Mouse (Mus musculus): ENCODE data around the gene Nusap1. TPM values are rescaled to one million over a fixed set of nuclear protein-coding genes. Genes with fewer than 3 reads are reported as not detected.
"Not testable (repeated sequence)": the region's sequence is repeated elsewhere in the genome, so short reads cannot be mapped to it uniquely, and the experiment has no call there.

Gene Nusap1
- polyA plus RNA-seq, 1 experiment from 2014 or later = 43.1 TPM

DNA sequence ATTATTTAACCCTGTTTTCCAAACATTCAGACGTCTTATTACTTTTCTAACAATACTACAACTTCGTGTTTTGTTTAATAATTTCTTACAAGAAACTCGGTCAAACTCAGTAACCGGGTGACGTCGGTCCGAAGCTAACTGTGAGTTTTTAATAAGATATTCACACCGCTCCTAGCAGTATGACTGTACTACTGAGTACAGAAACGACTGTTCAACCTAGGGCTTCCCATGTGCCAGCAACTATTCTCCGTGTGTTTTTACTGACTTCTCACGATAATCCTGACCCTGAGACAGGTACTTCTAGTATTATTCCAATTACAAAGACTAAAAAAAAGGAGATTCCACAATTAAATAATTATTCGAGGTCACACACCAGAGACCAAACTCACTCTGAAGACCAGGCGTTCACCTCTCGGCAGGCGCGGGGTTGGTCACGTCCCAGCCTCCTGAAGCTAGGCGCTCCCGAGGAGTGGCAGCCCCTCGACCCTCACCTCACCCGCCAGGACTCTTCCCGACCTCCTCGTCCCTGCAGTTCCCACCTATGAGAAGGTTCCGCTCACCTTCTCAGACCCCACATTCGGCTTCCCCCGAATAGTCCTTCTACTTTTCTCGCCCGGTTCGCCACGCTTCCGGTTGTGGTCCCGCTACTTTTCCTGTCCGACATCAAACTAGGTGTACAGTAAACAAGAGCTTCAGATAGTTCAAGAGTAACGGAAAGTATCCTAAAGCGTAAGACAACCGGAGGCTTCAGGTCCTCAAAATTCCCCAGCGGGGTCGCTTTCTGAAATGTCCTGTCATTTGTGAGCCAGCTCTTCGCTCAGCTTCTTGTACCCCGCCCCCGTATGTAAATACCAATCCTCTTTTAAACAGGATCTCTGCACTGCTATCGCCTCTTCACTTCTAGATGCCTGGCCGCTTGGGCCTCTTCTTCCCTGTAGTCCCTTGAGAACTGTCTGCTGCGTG lies 44.4 kb downstream of the Nusap1 start, which contains the start of gene Ndufaf1:
Gene Ndufaf1, minus strand, starts transcription at position 608 of the 963 bp plus-strand sequence.
- WGBS = under 1% methylated on average over 44 of the region's 44 CpGs

GRCm38 (mm10) chr2:119665744-119666143 lies 47.6 kb downstream of the Nusap1 start:
- not testable (repeated sequence) for H3K9ac ChIP-seq; ATAC-seq (replicated peaks; ENCODE audit: insufficient number of reproducible peaks, insufficient read depth, low FRiP score, low read depth); H3K9me3 ChIP-seq (replicated peaks); H3K27me3 ChIP-seq; H3K36me3 ChIP-seq; H3K4me2 ChIP-seq; H3K4me3 ChIP-seq; H3K4me1 ChIP-seq (replicated peaks); H3K27ac ChIP-seq
- 72% methylated on average over 19 of the region's 23 CpGs for WGBS

More for the DNA sequence above, 44.4 kb downstream of the Nusap1 start, which contains the start of gene Ndufaf1:
- peak; percentile 60; the same call in 1 of the 2 replicates for ATAC-seq (replicated peaks; ENCODE audit: insufficient number of reproducible peaks, insufficient read depth, low FRiP score, low read depth)
- H3K9ac ChIP-seq = peak within 1 kb of the TSS; percentile 94
- peak within 1 kb of the TSS; percentile 75 for H3K4me2 ChIP-seq
- H3K4me3 ChIP-seq = peak within 1 kb of the TSS; percentile 91
- H3K36me3 ChIP-seq = peaks cover 23% of the 10 kb centered on the region
- no peaks in the 10 kb centered on the region for H3K9me3 ChIP-seq (replicated peaks)
- H3K27me3 ChIP-seq = no peaks in the 10 kb centered on the region
- peaks cover 8% of the 10 kb centered on the region for H3K4me1 ChIP-seq (replicated peaks)
- H3K27ac ChIP-seq = peak within 1 kb of the TSS; percentile 65

DNA sequence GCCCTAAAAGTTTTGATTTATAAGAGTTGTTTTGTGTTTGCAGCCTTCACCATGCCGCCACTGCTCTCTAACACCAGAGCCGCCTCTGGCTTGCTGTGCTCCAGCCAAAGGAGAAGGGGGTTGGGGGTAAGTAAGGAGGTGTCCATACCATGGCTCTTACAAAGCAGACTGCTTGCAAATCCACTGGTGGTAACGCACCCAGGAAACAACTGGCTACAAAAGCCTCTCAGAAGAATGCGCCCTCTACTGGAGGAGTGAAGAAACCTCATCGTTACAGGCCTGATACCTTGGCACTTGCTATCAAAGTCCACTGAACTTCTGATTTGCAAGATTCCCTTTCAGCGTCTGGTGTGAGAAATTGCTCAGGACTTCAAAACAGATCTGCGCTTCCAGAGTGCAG lies 50.9 kb downstream of the Nusap1 start:
- no peak overlapping the region for H3K27ac ChIP-seq
- no peak for ATAC-seq (replicated peaks; ENCODE audit: insufficient number of reproducible peaks, insufficient read depth, low FRiP score, low read depth)
- 19% methylated on average over 7 of the region's 7 CpGs for WGBS
- H3K36me3 ChIP-seq = no peaks in the 10 kb centered on the region
- H3K27me3 ChIP-seq = no peaks in the 10 kb centered on the region
- 0 out of 2 replicates have a peak, but pooled peaks cover 2% of the 10 kb centered on the region for H3K4me1 ChIP-seq (replicated peaks)
- no peak overlapping the region for H3K4me3 ChIP-seq
- no peak overlapping the region for H3K4me2 ChIP-seq
- H3K9ac ChIP-seq = no peak overlapping the region
- H3K9me3 ChIP-seq (replicated peaks) = no peaks in the 10 kb centered on the region

- H3K9me3 ChIP-seq (replicated peaks) = no peaks in the 10 kb centered on the region
- H3K4me1 ChIP-seq (replicated peaks) = peaks cover 15% of the 10 kb centered on the region
- peak within 1 kb of the TSS; percentile 89 for H3K27ac ChIP-seq
- WGBS = under 1% methylated on average over 42 of the region's 58 CpGs
- no peaks in the 10 kb centered on the region for H3K27me3 ChIP-seq
- H3K9ac ChIP-seq = peak within 1 kb of the TSS; percentile 92
- peak; percentile 97 for ATAC-seq (replicated peaks; ENCODE audit: insufficient number of reproducible peaks, insufficient read depth, low FRiP score, low read depth)
- H3K4me2 ChIP-seq = peak within 1 kb of the TSS; percentile 88
- no peaks in the 10 kb centered on the region for H3K36me3 ChIP-seq
- peak within 1 kb of the TSS; percentile 79 for H3K4me3 ChIP-seq
These were observed 56.6 kb downstream of the Nusap1 start, which contains the start of gene Rtf1 for GRCm38 (mm10) chr2:119674525-119675214. TSS of gene Rtf1 (plus strand) at chr2:119675068.

DNA sequence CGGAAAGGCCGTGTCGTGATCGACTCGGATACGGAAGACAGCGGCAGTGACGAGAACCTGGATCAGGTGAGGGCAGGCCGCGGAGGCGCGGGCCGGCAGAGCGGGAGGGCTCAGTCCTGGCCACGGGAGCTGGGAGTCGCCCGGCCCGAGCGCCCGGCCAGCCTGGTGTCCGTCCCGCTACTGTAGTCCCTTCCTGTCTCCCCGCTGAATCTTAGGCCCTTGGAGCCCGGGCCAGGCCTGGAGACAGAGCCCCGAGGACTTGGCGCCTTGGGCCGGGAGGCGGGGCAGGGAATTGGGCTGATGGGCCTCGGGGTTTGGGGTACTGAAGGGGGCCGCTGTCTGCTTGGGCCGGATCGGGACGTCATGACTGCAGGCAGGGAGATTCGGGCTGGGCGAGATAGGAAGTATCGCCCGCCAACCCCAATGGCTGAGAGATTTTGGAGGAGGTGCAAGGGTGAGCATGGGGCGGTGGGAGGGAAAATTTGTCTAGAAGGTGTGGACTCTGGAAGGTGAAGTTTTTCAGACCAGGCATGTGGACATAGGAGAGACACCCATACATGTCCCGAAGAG lies 57.2 kb downstream of the Nusap1 start:
- H3K4me2 ChIP-seq = peak overlapping the region; percentile 88
- H3K27ac ChIP-seq = peak overlapping the region; percentile 80
- H3K27me3 ChIP-seq = no peaks in the 10 kb centered on the region
- peak overlapping the region; percentile 79 for H3K4me3 ChIP-seq
- no peaks in the 10 kb centered on the region for H3K9me3 ChIP-seq (replicated peaks)
- WGBS = under 1% methylated on average over 39 of the region's 39 CpGs
- H3K4me1 ChIP-seq (replicated peaks) = peaks cover 15% of the 10 kb centered on the region
- no peaks in the 10 kb centered on the region for H3K36me3 ChIP-seq
- ATAC-seq (replicated peaks; ENCODE audit: insufficient number of reproducible peaks, insufficient read depth, low FRiP score, low read depth) = peak; percentile 84
- H3K9ac ChIP-seq = peak overlapping the region; percentile 92

DNA sequence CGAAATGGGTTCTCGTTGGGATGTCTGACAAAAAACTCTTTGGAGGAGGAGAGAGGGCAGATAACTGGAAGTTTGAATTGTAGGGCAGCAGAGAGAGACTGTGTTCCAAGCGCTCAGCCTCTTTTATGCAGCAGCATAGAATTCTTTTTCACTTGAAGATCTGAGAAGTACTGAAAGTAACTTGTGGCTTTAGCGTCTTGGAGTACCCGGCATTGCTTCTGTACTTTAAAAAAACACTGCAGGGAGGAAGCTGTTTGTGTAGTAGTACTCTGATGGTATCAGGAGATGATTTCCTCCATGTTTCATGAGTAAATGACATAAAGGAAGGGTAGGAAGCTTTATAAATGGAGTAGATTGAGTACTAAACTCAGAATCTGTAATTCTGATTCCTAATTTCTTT lies 57.7 kb downstream of the Nusap1 start:
- Histone ChIP-seq H3K27ac (peak overlapping the region; percentile 80), H3K9me3 (replicated peaks) (no peaks in the 10 kb centered on the region), H3K4me2 (peak overlapping the region; percentile 88), H3K27me3 (no peaks in the 10 kb centered on the region), H3K4me3 (peak overlapping the region; percentile 79), H3K36me3 (no peaks in the 10 kb centered on the region), H3K4me1 (replicated peaks) (peaks cover 15% of the 10 kb centered on the region), H3K9ac (peak overlapping the region; percentile 92)
- ATAC-seq (replicated peaks; ENCODE audit: insufficient number of reproducible peaks, insufficient read depth, low FRiP score, low read depth) = no peak
- under 1% methylated on average over 5 of the region's 5 CpGs for WGBS

- no peak overlapping the region for H3K27ac ChIP-seq
- H3K36me3 ChIP-seq = peaks cover 6% of the 10 kb centered on the region; the same call in 1 of the 2 replicates
- no peak overlapping the region for H3K9ac ChIP-seq
- ATAC-seq (replicated peaks; ENCODE audit: insufficient number of reproducible peaks, insufficient read depth, low FRiP score, low read depth) = no peak
- no peak overlapping the region for H3K4me3 ChIP-seq
- peaks cover 5% of the 10 kb centered on the region for H3K4me1 ChIP-seq (replicated peaks)
- H3K9me3 ChIP-seq (replicated peaks) = no peaks in the 10 kb centered on the region
- H3K27me3 ChIP-seq = no peaks in the 10 kb centered on the region
- no peak overlapping the region for H3K4me2 ChIP-seq
- 88% methylated on average over 1 of the region's 2 CpGs for WGBS
These were observed 65.6 kb downstream of the Nusap1 start for GRCm38 (mm10) chr2:119683706-119684105.

DNA sequence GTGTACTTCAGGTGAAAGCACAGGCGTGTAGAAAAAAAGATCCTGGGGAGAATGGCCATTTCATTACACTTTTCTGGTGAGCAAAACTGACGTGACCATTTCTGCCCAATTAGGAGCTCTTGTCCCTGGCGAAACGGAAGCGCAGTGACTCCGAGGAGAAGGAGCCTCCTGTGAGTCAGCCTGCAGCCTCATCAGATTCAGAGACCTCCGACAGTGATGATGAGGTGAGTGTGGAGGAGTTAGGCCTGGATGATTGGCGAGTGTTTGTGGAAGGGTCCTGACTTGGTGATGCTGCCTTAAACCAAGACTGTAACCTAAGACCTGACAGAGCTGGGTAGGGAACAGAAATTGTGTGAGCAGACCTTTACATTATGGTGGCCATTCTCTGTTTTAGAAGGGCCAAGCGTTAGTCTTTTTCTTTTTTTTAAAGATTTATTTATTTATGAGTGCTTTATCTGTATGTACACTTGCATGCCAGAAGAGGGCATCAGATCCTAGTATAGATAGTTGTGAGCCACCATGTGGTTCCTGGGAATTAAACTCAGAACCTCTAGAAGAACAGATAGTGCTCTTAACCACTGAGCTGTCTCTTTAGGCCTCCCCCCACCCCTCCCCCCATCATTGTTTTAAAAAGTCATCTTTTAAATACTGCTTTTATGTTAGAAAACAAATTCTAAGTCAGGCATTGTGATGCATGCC lies 74.1 kb downstream of the Nusap1 start:
- no peak for ATAC-seq (replicated peaks; ENCODE audit: insufficient number of reproducible peaks, insufficient read depth, low FRiP score, low read depth)
- WGBS = 81% methylated on average over 9 of the region's 9 CpGs

GRCm38 (mm10) chr2:119694826-119695225 lies 76.7 kb downstream of the Nusap1 start:
- ATAC-seq (replicated peaks; ENCODE audit: insufficient number of reproducible peaks, insufficient read depth, low FRiP score, low read depth) = no peak
- WGBS = 83% methylated on average over 2 of the region's 2 CpGs

More for the DNA sequence above, 74.1 kb downstream of the Nusap1 start:
- Histone ChIP-seq H3K27ac (no peak overlapping the region), H3K9me3 (replicated peaks) (no peaks in the 10 kb centered on the region), H3K36me3 (peaks cover 4% of the 10 kb centered on the region; the same call in 1 of the 2 replicates), H3K27me3 (no peaks in the 10 kb centered on the region), H3K4me3 (no peak overlapping the region), H3K4me1 (replicated peaks) (peaks cover 5% of the 10 kb centered on the region; the same call in 1 of the 2 replicates), H3K9ac (no peak overlapping the region), H3K4me2 (no peak overlapping the region)

GRCm38 (mm10) chr2:119696111-119696510 lies 78.0 kb downstream of the Nusap1 start:
- Histone ChIP-seq H3K9me3 (replicated peaks) (no peaks in the 10 kb centered on the region), H3K4me3 (no peak overlapping the region), H3K9ac (no peak overlapping the region), H3K36me3 (peaks cover 4% of the 10 kb centered on the region; the same call in 1 of the 2 replicates), H3K4me2 (no peak overlapping the region), H3K4me1 (replicated peaks) (no peaks in the 10 kb centered on the region), H3K27me3 (no peaks in the 10 kb centered on the region), H3K27ac (no peak overlapping the region)
- WGBS = 74% methylated on average over 1 of the region's 1 CpGs
- ATAC-seq (replicated peaks; ENCODE audit: insufficient number of reproducible peaks, insufficient read depth, low FRiP score, low read depth) = no peak

More at GRCm38 (mm10) chr2:119694826-119695225, 76.7 kb downstream of the Nusap1 start:
- Histone ChIP-seq H3K27me3 (no peaks in the 10 kb centered on the region), H3K9me3 (replicated peaks) (no peaks in the 10 kb centered on the region), H3K36me3 (peaks cover 4% of the 10 kb centered on the region; the same call in 1 of the 2 replicates), H3K9ac (no peak overlapping the region), H3K4me3 (no peak overlapping the region), H3K4me1 (replicated peaks) (peaks cover 5% of the 10 kb centered on the region; the same call in 1 of the 2 replicates), H3K4me2 (no peak overlapping the region), H3K27ac (no peak overlapping the region)

Measured in heart, embryonic 15.5 days (tissue).